24 mouse cellular contexts compared by ENCODE assay signal in genomic region chr1:62016536-62017300, GRCm38 (mm10).
A peak's percentile ranks its signal among the peaks of the same experiment; 100 is the strongest.
DNase-seq lines count a peak whose midpoint lies in the region; ATAC-seq and TF ChIP-seq lines count a peak whose summit lies in the region.
"Had no signal": no experiment of that assay in that cellular context is flagged by ENCODE, and none has a peak within 500 bp of the region (broad histone marks: within the 10 kb centered on the region; RNA-seq: fewer than 3 reads in every experiment).

No protein-coding gene starts in this region.

- H3K9ac ChIP-seq in forebrain, embryonic 14.5 days (ENCODE audit: low read length), result no peak overlapping the region
- no peak overlapping the region for H3K9ac ChIP-seq in forebrain, postnatal 0 days
- no peak overlapping the region for H3K9ac ChIP-seq in liver, embryonic 11.5 days (ENCODE audit: low read depth, low read length)
- H3K9ac ChIP-seq: forebrain, embryonic 12.5 days; kidney, embryonic 15.5 days; liver, postnatal 0 days had no signal

- no peak for TF ChIP-seq POLR2A in brain, embryonic 14.5 days (IDR thresholded peaks at IDR 0.05; ENCODE audit: borderline replicate concordance, extremely low read depth, insufficient read depth, insufficient read length, poor library complexity, severe bottlenecking)

- peak; percentile 15 for DNase-seq in forebrain, embryonic 14.5 days (ENCODE audit: low spot score)
- no peak for DNase-seq in forebrain, postnatal 0 days
- peak; percentile 59 for DNase-seq in brain, embryonic 14.5 days (ENCODE audit: low read depth)
- peak; percentile 72 for DNase-seq in embryo, embryonic 11 days
- DNase-seq in limb, embryonic 10.5 days (ENCODE audit: low spot score), result peak; percentile 32
- DNase-seq in liver, embryonic 11.5 days (ENCODE audit: low spot score), result no peak
- DNase-seq in cerebellum, adult 8-10 months, result no peak
- DNase-seq: adrenal gland, adult 8-10 months; B cell, adult 2 months; cerebellum, postnatal 10 days; gastrocnemius, postnatal 36 days; heart, postnatal 4 days; kidney, postnatal 4 days; liver, postnatal 0 days; right cerebral cortex, postnatal 14 days had no signal

- H3K36me3 ChIP-seq in forebrain, embryonic 14.5 days (ENCODE audit: control insufficient read depth, insufficient read depth, low read length), result no peaks in the 10 kb centered on the region
- no peaks in the 10 kb centered on the region for H3K36me3 ChIP-seq in forebrain, postnatal 0 days (ENCODE audit: insufficient read depth)
- H3K36me3 ChIP-seq in limb, embryonic 10.5 days, result no peaks in the 10 kb centered on the region
- H3K36me3 ChIP-seq in liver, embryonic 11.5 days (ENCODE audit: control insufficient read depth, insufficient read depth, low read length), result no peaks in the 10 kb centered on the region
- H3K36me3 ChIP-seq: forebrain, embryonic 12.5 days; G1E; kidney, embryonic 15.5 days had no signal

- H3K9me3 ChIP-seq in forebrain, embryonic 14.5 days (replicated peaks; ENCODE audit: control insufficient read depth, low read length), result no peaks in the 10 kb centered on the region
- H3K9me3 ChIP-seq in forebrain, postnatal 0 days (ENCODE audit: low read length), result no peaks in the 10 kb centered on the region
- no peaks in the 10 kb centered on the region for H3K9me3 ChIP-seq in limb, embryonic 10.5 days (replicated peaks)
- H3K9me3 ChIP-seq in liver, embryonic 11.5 days (ENCODE audit: control insufficient read depth, low read length), result no peaks in the 10 kb centered on the region
- H3K9me3 ChIP-seq: forebrain, embryonic 12.5 days; G1E; kidney, embryonic 15.5 days had no signal

- peaks cover 15% of the 10 kb centered on the region; the same call in 1 of the 2 replicates for H3K4me1 ChIP-seq in forebrain, embryonic 14.5 days (ENCODE audit: control insufficient read depth, insufficient read depth, low read length)
- no peaks in the 10 kb centered on the region for H3K4me1 ChIP-seq in forebrain, postnatal 0 days (ENCODE audit: insufficient read depth)
- peaks cover 61% of the 10 kb centered on the region for H3K4me1 ChIP-seq in limb, embryonic 10.5 days
- no peaks in the 10 kb centered on the region for H3K4me1 ChIP-seq in liver, embryonic 11.5 days (replicated peaks; ENCODE audit: control insufficient read depth, insufficient read depth, low read length)

- WGBS in forebrain, embryonic 14.5 days, result 6% methylated on average over 5 of the region's 5 CpGs
- 13% methylated on average over 5 of the region's 5 CpGs for whole genome bisulfite sequencing in forebrain, postnatal 0 days
- 25% methylated on average over 5 of the region's 5 CpGs for WGBS in limb, embryonic 10.5 days
- 72% methylated on average over 5 of the region's 5 CpGs for WGBS in liver, embryonic 11.5 days

- no peak overlapping the region for H3K27ac ChIP-seq in forebrain, embryonic 14.5 days (ENCODE audit: low read depth, low read length)
- H3K27ac ChIP-seq in forebrain, postnatal 0 days (ENCODE audit: low read depth, low read length), result no peak overlapping the region
- peak overlapping the region; percentile 81 for H3K27ac ChIP-seq in limb, embryonic 10.5 days
- H3K27ac ChIP-seq in liver, embryonic 11.5 days (ENCODE audit: low read depth, low read length), result no peak overlapping the region
- H3K27ac ChIP-seq: forebrain, embryonic 12.5 days; kidney, embryonic 15.5 days; macrophage had no signal

- no peaks in the 10 kb centered on the region for H3K27me3 ChIP-seq in forebrain, embryonic 14.5 days (replicated peaks; ENCODE audit: control insufficient read depth, insufficient read depth, low read length)
- H3K27me3 ChIP-seq in forebrain, postnatal 0 days (ENCODE audit: insufficient read depth, low read length), result no peaks in the 10 kb centered on the region
- no peaks in the 10 kb centered on the region for H3K27me3 ChIP-seq in limb, embryonic 10.5 days (ENCODE audit: low read depth, poor library complexity, severe bottlenecking)
- no peaks in the 10 kb centered on the region for H3K27me3 ChIP-seq in liver, embryonic 11.5 days (replicated peaks; ENCODE audit: control insufficient read depth, insufficient read depth, low read length)
- H3K27me3 ChIP-seq: CH12.LX; forebrain, embryonic 12.5 days; kidney, embryonic 15.5 days had no signal

- TF ChIP-seq CTCF in forebrain, postnatal 0 days (IDR thresholded peaks at IDR 0.05; ENCODE audit: low read depth), result no peak
- TF ChIP-seq CTCF in brain, embryonic 14.5 days (IDR thresholded peaks at IDR 0.05; ENCODE audit: borderline replicate concordance, extremely low read depth, insufficient read depth, insufficient read length), result no peak

- H3K4me3 ChIP-seq in forebrain, embryonic 14.5 days (ENCODE audit: low read depth, low read length), result no peak overlapping the region
- no peak overlapping the region for H3K4me3 ChIP-seq in forebrain, postnatal 0 days (ENCODE audit: low read depth, low read length)
- H3K4me3 ChIP-seq in limb, embryonic 10.5 days, result no peak overlapping the region
- H3K4me3 ChIP-seq in liver, embryonic 11.5 days (ENCODE audit: low read depth, low read length), result no peak overlapping the region
- H3K4me3 ChIP-seq: forebrain, embryonic 12.5 days; kidney, embryonic 15.5 days had no signal

- no peak overlapping the region for H3K4me2 ChIP-seq in forebrain, embryonic 14.5 days (ENCODE audit: low read length)
- H3K4me2 ChIP-seq in forebrain, postnatal 0 days (ENCODE audit: low read depth), result no peak overlapping the region
- no peak overlapping the region for H3K4me2 ChIP-seq in liver, embryonic 11.5 days
- H3K4me2 ChIP-seq: forebrain, embryonic 12.5 days; kidney, embryonic 15.5 days; midbrain, embryonic 11.5 days had no signal

- no peak for ATAC-seq in forebrain, embryonic 14.5 days
- no peak for ATAC-seq in forebrain, postnatal 0 days
- no peak for ATAC-seq in liver, embryonic 11.5 days (replicated peaks; ENCODE audit: low FRiP score)
- no peak for ATAC-seq in granulocyte monocyte progenitor cell, adult 5-6 weeks (replicated peaks; ENCODE audit: poor library complexity, severe bottlenecking)
- ATAC-seq: intestine, postnatal 0 days; liver, postnatal 0 days; lung, postnatal 0 days had no signal

Comparison
In these comparisons a context has a peak if more than half of its experiments do, and no peak if none do; other contexts are left out.
1. DNase-seq: peak in forebrain, embryonic 14.5 days (single experiment), brain, embryonic 14.5 days (single experiment), embryo, embryonic 11 days (single experiment) and limb, embryonic 10.5 days (single experiment); none in forebrain, postnatal 0 days (single experiment), liver, embryonic 11.5 days (single experiment) and cerebellum, adult 8-10 months (single experiment).